Mouse (Mus musculus): ENCODE data around the gene Pde12.
"Not testable (repeated sequence)": the region's sequence is repeated elsewhere in the genome, so short reads cannot be mapped to it uniquely, and the experiment has no call there.

Pde12 gene

DNA sequence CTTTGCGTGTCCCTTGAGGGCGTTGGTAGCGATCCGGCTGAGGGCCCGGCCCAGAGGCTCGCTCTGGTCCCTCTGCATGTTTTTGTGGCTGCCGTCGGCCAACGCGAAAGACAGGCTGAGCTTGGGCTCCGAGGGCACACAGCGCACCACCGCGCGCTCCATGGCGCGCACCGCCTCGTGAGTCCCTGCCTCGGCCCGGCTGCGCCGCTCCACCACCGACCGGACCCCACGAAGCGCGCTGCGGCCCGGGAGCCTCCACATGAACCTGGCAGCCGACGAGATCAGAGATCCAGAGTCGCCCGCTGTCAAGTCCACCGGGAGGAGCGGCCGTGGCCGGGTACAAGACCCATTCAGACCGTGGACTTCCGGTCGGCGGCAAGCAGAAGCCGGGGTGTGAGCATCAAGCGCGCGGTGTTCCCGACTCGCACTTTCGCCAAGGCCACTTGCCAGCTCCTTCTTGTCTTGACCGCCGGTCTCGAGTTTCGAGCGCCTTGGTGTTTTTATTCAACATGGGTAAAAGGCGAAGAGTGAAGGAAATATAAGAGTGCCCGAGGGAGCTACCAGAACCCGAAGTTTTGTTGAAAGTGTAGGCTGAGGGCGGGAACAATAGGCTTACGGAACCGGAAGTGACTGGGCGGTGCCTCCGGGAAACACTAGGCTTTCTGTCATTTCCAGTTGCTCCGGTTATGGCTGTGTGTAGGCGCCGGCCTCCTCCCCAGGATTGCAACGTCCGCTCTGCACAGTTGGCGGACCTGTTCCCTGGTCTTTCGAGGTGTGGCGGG, at the start of gene Pde12:
Gene Pde12 (minus strand): TSS at position 592 of the 782 bp plus-strand sequence.
- DNase-seq: peak; percentile 91

GRCm38 (mm10) chr14:26705246-26705645, 35.6 kb upstream of the Pde12 start:
- not testable (repeated sequence) for DNase-seq

DNA sequence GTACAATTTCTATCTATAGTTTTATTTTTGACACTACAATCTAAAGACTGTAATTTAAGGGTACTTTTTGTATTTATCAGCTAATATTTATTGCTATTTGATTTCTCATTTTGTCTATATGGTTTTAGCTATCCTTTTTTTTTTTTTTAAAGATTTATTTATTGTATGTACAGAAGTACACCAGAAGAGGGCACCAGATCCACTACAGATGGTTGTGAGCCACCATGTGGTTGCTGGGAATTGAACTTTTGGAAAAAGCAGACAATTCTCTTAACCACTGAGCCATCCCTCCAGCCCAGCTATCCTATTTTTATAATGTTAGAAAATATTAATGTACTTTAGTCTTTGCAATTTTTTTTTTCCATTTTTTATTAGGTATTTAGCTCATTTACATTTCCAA, 28.2 kb upstream of the Pde12 start:
- DNase-seq: no peak

- no peak for DNase-seq
These were observed 23.3 kb upstream of the Pde12 start, which contains the start of gene Dnah12 for GRCm38 (mm10) chr14:26692974-26693373. Gene Dnah12, plus strand, starts transcription at chr14:26693274.

DNA sequence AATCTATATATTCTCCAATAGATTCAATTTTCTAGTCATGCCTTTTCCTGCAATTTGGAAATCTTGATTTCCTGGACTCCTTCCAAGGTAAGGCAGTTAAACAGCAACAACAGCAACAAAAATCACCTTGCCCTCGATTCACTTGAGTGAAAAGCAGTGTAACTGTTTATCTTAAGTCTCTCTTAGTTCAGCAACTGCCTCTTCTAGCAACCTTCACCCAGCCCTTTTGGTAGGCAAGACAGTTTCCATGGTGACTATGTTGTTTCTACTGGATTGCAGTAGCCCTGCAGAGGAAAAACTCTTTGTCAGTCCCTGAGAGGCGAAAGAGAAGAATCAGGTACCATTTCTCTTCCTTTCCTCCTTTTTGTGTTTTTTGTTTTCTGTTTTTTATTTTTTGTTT, 21.7 kb upstream of the Pde12 start:
- DNase-seq: peak; percentile 15

GRCm38 (mm10) chr14:26690727-26691126, 21.0 kb upstream of the Pde12 start:
- no peak for DNase-seq

- DNase-seq: no peak
These were observed 6.1 kb upstream of the Pde12 start for GRCm38 (mm10) chr14:26675791-26676190.

DNA sequence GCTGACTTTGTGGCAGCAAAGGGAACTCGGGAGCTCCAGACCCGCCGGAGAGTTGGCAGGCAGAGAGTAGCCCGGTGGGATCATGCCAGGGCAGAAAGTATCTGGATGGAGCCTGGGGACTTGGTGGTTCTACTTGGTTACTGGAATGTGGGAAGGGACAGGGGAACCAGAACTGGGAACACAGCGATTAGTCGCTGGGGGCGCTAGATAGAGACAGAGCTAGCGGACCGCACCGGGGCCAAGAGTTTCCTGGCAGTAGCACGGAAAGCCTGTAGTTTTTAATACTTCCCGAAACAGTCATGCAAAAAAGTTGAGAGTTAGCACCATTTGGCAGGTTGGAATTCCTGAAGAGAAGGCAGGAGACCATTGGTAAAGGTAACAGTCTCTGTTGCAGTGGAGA, 5.7 kb upstream of the Pde12 start:
- DNase-seq: peak; percentile 73

DNA sequence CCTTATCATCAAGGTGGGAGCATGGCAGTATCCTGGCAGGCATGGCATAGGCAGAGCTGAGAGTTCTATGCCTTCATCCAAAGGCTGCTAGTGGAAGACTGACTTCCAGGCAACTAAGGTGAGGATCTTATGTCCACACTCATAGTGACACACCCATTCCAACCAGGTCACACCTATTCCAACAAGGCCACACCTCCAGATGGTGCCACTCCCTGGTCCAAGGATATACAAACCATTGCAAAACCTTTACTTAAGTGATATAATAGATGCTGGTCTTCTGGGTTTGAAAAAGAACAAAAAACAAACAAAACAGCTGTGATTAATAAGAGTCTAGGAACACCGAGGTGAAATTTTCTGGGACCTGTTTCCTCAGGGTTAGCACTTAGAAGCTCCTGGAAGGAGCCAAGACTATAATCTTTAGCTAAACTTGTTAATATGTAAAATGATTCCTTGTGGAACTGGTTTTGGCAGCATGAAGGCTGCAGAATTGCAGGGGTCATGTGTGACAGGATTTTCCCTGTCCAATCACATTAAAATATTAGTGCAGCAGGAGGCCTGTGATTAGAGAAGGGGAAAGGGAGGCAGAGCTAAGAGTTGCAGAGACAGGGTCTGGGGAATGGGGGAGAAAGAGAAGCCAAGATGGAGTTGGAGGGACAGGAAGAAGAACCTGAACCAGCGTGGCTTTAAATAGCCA, 4.9 kb upstream of the Pde12 start:
- peak; percentile 23 for DNase-seq

GRCm38 (mm10) chr14:26671870-26672615, 2.4 kb upstream of the Pde12 start:
- not testable (repeated sequence) for DNase-seq

DNA sequence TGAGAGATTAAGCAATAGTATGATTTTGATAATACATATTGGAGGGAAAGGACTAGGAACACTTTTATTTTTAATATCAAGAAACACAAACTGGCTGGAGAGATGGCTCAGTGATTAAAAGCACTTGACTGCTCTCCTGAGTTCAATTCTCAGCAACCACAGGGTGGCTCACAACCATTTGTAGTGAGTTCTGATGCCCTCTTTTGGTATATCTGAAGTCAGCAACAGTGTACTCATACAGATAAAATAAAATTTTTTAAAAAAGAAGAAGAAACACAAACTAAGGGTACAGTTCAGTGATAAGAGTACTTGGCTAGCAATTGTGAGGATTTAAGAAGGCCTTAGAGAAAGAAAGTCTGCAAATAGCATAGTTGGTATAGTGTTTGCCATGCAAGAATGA, 1.3 kb upstream of the Pde12 start:
- DNase-seq: no peak

- peak; percentile 61 for DNase-seq
These were observed 1.1 kb downstream of the Pde12 start for GRCm38 (mm10) chr14:26668371-26669291.

DNA sequence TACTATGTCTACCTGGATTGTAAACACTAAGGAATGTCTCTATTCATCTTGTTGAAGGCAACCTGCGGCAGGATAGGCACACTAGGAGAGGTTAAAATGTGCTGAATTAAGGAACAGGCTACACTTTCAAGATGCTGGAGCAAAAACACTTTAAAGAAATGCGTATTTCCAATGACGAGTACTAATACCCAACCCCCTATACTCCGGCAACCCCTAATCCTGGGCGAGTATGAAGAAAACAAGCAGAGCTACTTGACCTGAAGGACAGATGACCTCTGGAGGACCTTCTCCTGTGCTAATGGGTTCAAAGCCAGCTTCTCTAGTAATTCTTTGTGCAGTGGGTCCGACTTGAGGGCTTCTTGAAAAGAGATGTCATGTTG, 1.7 kb downstream of the Pde12 start:
- DNase-seq: no peak

GRCm38 (mm10) chr14:26663851-26664250, 5.8 kb downstream of the Pde12 start:
- no peak for DNase-seq

- DNase-seq: no peak
These were observed 7.2 kb downstream of the Pde12 start for GRCm38 (mm10) chr14:26662488-26662887.

- no peak for DNase-seq
These were observed 7.7 kb downstream of the Pde12 start for GRCm38 (mm10) chr14:26662016-26662415.

GRCm38 (mm10) chr14:26660233-26660632, 9.4 kb downstream of the Pde12 start:
- DNase-seq: no peak

- DNase-seq: no peak
These were observed 11.5 kb downstream of the Pde12 start for GRCm38 (mm10) chr14:26658178-26658577.

GRCm38 (mm10) chr14:26651901-26652300, 17.8 kb downstream of the Pde12 start:
- peak; percentile 19 for DNase-seq

- no peak for DNase-seq
These were observed 21.9 kb downstream of the Pde12 start for GRCm38 (mm10) chr14:26647811-26648210.

DNA sequence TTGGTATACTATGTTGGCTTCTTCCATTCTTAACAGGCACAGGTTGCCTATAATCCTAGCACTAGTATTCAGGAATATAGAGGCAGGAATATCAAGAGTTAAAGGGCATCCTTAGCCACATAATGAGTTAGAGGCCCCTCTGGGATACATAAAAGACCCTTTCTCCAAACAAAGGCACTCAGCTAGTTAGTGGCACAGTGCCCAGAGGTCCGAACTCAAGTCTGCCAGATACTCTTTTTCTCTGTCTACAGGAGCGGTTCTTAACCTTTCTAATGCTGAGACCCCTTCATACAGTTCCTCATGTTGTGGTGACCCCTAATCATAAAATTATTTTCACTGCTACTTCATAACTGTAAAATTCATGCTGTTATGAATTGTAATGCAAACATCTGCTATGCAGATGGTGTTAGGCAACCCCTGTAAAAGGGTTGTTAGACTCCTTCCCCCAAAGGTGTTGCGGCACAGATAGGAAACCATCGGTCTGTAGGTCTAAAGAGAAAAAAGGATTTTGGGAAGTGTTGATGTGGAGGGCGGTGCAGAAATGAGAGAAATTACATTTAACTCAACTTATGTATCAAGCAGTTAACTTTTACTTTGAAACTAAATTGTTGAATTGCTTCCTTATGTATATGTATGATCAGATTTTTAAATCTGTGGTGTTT, 23.6 kb downstream of the Pde12 start:
- DNase-seq: peak; percentile 20

Data from kidney, postnatal 10 days (tissue).